Comparison of ENCODE assay signal across 25 mouse cellular contexts in the genomic region with DNA sequence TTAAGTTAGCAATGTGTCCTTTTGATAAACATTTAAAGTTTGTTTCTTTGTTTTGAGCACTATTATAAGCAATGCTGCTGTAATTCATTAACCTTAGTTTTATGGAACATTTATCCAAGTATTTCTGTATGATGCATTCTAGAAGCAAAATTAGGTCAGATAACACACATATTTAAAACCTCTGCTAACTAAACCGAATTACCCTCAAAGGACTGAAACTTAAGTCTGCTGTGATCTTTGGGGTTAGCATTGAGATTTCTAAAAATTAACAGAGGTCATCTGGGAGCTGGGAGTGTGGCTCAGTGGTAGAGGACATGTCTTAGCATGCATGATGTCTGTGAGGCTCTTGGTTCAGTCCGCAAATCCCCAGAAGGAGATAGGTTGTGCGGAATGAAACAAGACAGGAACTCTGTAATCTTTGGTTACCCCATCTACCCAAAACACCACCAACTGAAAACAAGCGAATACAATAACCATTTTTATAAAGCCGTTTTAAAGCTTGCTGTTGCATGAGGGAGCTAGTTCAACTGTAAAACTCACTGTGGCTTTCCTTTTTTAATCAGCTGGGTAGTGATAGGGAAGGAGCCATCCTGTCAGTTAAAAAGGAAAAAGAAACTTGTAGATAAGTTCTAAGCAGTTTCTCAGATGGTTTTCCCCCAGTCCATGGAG.
"Had no signal": no experiment of that assay in that cellular context is flagged by ENCODE, and none has a peak within 500 bp of the region (broad histone marks: within the 10 kb centered on the region; RNA-seq: fewer than 3 reads in every experiment).

No protein-coding gene starts in this region.

- H3K36me3 ChIP-seq: intestine, embryonic 15.5 days; kidney, embryonic 15.5 days; neural tube, embryonic 12.5 days; neural tube, embryonic 15.5 days had no signal

- H3K4me3 ChIP-seq: intestine, embryonic 15.5 days; kidney, embryonic 15.5 days; layer of hippocampus, adult 2 months; left cerebral cortex, adult 2 months; midbrain, embryonic 10.5 days; neural tube, embryonic 12.5 days; neural tube, embryonic 15.5 days had no signal

- H3K9ac ChIP-seq: intestine, embryonic 15.5 days; kidney, embryonic 15.5 days; lung, embryonic 14.5 days; neural tube, embryonic 12.5 days; neural tube, embryonic 15.5 days had no signal

- H3K4me2 ChIP-seq: intestine, embryonic 15.5 days; kidney, embryonic 15.5 days; liver, embryonic 11.5 days; lung, embryonic 14.5 days; neural tube, embryonic 12.5 days; neural tube, embryonic 15.5 days had no signal

- DNase-seq: kidney, adult 11 months; kidney, adult 8-10 months; kidney, postnatal 10 days; kidney, postnatal 4 days; layer of hippocampus, adult 9-11 months; layer of hippocampus, postnatal 36 days; lung, embryonic 14.5 days; midbrain, embryonic 14.5 days; right cerebral cortex, adult 18-20 months; right cerebral cortex, postnatal 14 days; right cerebral cortex, postnatal 4 days; thymus, adult 2 months; thymus, postnatal 14 days; thymus, postnatal 4 days had no signal

- H3K27ac ChIP-seq: intestine, embryonic 15.5 days; kidney, embryonic 15.5 days; layer of hippocampus, adult 2 months; left cerebral cortex, adult 2 months; macrophage; midbrain, embryonic 10.5 days; neural tube, embryonic 12.5 days; neural tube, embryonic 15.5 days; stomach, postnatal 0 days had no signal

- H3K4me1 ChIP-seq: intestine, embryonic 15.5 days; kidney, embryonic 15.5 days; midbrain, embryonic 10.5 days; neural tube, embryonic 12.5 days; neural tube, embryonic 15.5 days had no signal

- H3K27me3 ChIP-seq: intestine, embryonic 15.5 days; kidney, embryonic 15.5 days; neural tube, embryonic 12.5 days; neural tube, embryonic 15.5 days had no signal

- ATAC-seq: intestine, embryonic 15.5 days; lung, postnatal 0 days had no signal

- H3K9me3 ChIP-seq: intestine, embryonic 15.5 days; midbrain, embryonic 10.5 days; neural tube, embryonic 12.5 days; neural tube, embryonic 15.5 days had no signal
